Mouse (Mus musculus) embryonic facial prominence, embryonic 12.5 days (tissue): ENCODE data around the gene Srp14. TPM values are rescaled to one million over a fixed set of nuclear protein-coding genes. Genes with fewer than 3 reads are reported as not detected.

Experiments
- ATAC-seq: fragments of 200-750 bp; cut with Nextera tagmentation; 2 replicates; pipeline ENCODE4 v1.8.0; 2017; ENCODE audit not compliant: insufficient number of reproducible peaks, insufficient read depth, low FRiP score, low TSS enrichment
- H3K27ac ChIP-seq: fragments of 300-500 bp; sonication (generic); 2 replicates; pipeline ENCODE4 v1.5.1; 2016; ENCODE audit warnings: mild to moderate bottlenecking
- H3K27me3 ChIP-seq: fragments of 300-500 bp; sonication (generic); 2 replicates; pipeline ENCODE4 v1.6.1; 2016; ENCODE audit warnings: mild to moderate bottlenecking, moderate library complexity
- H3K36me3 ChIP-seq: fragments of 300-500 bp; sonication (generic); 2 replicates; pipeline ENCODE4 v1.6.1; 2016; ENCODE audit warnings: mild to moderate bottlenecking
- H3K4me1 ChIP-seq: fragments of 300-500 bp; sonication (generic); 2 replicates; pipeline ENCODE4 v1.6.1; 2016
- H3K4me2 ChIP-seq: fragments of 300-500 bp; sonication (generic); replicated peaks from 2 replicates; pipeline ENCODE4 v1.6.1; 2016; ENCODE audit warnings: mild to moderate bottlenecking, moderate library complexity
- H3K4me3 ChIP-seq: fragments of 300-500 bp; sonication (generic); 2 replicates; pipeline ENCODE4 v1.5.1; 2016; ENCODE audit warnings: mild to moderate bottlenecking
- H3K9ac ChIP-seq: fragments of 300-500 bp; sonication (generic); 2 replicates; pipeline ENCODE4 v1.6.1; 2016; ENCODE audit warnings: mild to moderate bottlenecking, moderate library complexity
- H3K9me3 ChIP-seq: fragments of 300-500 bp; sonication (generic); 2 replicates; pipeline ENCODE4 v1.6.1; 2016; ENCODE audit warnings: mild to moderate bottlenecking, moderate library complexity
- WGBS: fragments of 180-500 bp; shearing (Covaris S2); methylation state at CpG from one replicate; pipeline ENCODE4 v1.1.7; 2016; 5-methylcytosine and 5-hydroxymethylcytosine counted together
- polyA plus RNA-seq: library from polyadenylated mRNA; unstranded; fragments of >200 nt; fragmentation: Nextera tagmentation; extraction: Ambion mirVana; gene quantifications from 2 replicates; pipeline ENCODE4 v1.2.1, GENCODE M21; 2016

The Srp14 gene
- polyA plus RNA-seq, 1 experiment from 2014 or later = 239 TPM

DNA sequence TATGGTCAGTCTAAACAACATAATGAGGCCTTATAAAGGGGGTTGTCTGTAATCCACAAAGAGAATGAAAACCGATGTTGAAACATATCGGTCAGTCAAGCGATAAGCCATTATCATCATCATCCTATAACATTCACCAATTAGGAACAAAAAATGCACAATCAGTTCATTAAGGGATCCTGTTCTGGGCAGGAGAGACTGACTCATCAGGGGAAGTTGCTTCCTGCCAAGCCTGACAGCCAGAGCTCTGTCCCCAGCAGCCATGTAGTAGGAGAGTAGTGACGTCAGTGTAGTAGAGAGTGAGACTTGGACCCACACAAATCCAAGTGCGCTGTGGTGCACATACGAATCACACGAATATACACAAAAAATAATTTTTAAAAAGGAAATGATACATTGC is 27.6 kb upstream of the Srp14 start:
- no peak for ATAC-seq
- Histone ChIP-seq H3K9me3 (no peaks in the 10 kb centered on the region), H3K4me2 (no peak overlapping the region), H3K4me3 (no peak overlapping the region), H3K27me3 (no peaks in the 10 kb centered on the region), H3K36me3 (no peaks in the 10 kb centered on the region), H3K4me1 (peaks cover 19% of the 10 kb centered on the region), H3K27ac (no peak overlapping the region), H3K9ac (no peak overlapping the region)
- 87% methylated on average over 7 of the region's 7 CpGs for WGBS

DNA sequence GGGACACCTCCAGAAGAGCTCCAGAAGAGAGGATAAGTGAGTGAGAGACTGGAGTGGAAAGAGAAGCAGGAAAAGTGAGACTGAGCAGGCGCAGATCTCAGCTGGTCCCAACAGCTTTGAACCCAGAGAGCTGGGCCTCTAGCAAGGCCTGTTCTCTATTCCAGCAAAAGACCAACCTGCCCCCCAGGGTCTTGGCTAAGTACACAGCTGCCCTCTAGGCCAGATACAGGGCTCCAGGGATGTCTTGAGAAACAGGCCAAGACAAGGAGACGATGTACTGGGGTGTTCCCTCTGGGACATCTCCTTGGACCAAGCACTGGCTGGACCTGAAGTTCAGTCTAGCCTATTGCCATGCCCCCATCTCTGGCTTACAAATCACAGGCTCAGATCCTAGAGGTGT is 20.7 kb upstream of the Srp14 start:
- H3K4me3 ChIP-seq = no peak overlapping the region
- 76% methylated on average over 2 of the region's 2 CpGs for WGBS
- H3K9me3 ChIP-seq = no peaks in the 10 kb centered on the region
- H3K36me3 ChIP-seq = no peaks in the 10 kb centered on the region
- H3K9ac ChIP-seq = no peak overlapping the region
- no peak overlapping the region for H3K4me2 ChIP-seq
- peak overlapping the region; percentile 72 for H3K27ac ChIP-seq
- H3K4me1 ChIP-seq = peaks cover 30% of the 10 kb centered on the region
- no peaks in the 10 kb centered on the region for H3K27me3 ChIP-seq
- ATAC-seq = no peak

DNA sequence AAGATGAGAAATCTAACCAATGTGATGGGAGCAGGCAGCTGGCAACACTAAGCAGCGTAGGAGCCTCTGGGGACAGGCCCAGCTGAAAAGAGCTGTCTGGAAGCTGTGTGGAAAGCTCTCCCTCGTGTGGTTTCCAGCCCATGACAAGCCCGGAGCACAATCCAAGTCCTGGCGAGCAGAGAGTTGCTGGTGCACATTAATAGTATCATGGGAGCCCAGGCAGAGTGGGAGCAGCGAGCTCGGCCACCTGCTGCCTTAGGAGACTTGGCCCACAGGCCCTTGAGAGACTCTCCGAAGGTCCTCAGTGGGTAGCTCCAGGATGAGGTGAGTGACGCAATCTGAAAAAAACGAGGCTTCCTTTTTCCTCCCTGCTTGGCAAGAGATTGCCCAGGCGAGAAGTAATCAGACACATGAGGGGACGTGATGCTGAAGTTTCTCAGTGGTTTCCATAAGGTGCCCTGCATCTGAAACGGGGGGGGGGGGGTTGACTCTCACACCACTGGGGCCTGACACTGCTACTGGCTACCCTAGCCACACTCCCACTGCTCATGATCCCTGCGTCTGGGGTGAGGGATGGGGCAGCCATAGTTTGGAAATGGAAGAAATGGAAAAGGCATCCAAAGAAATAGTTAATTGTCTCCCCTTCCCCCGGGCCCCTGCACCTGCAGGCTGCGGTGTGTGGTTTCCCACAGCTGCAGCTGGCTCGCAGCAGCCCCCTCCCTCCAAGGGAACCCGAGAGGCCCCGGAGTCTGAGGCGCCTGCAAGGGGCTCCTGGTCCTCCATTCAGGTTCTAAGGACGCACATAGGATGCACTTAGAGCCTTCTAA is 19.8 kb upstream of the Srp14 start:
- no peaks in the 10 kb centered on the region for H3K9me3 ChIP-seq
- WGBS = 24% methylated on average over 20 of the region's 20 CpGs
- H3K4me2 ChIP-seq = no peak overlapping the region
- H3K27ac ChIP-seq = peak overlapping the region; percentile 72
- H3K27me3 ChIP-seq = no peaks in the 10 kb centered on the region
- H3K36me3 ChIP-seq = no peaks in the 10 kb centered on the region
- H3K4me3 ChIP-seq = no peak overlapping the region
- peak; percentile 76 for ATAC-seq
- H3K4me1 ChIP-seq = peaks cover 30% of the 10 kb centered on the region
- H3K9ac ChIP-seq = no peak overlapping the region

DNA sequence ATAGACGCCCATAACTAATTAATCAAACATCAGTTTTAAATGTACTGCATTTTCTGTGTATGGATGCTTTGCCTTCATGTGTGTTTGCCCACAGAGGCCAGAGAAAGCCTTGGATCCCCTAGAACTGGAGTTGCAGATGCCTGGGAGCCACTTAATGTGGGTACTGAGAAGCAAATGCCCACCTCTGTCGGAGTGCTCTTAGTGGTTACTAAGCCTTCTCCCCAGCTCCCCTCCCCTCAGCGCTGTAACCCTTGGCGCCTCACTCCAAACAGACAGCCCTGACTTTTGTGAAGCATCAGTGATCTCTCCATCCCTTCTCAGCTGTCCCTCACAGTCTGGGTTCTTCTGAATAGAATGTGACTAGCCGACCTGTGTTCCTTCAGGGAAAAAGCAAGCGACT is 19.0 kb upstream of the Srp14 start:
- WGBS = 81% methylated on average over 6 of the region's 6 CpGs
- Histone ChIP-seq H3K27me3 (no peaks in the 10 kb centered on the region), H3K4me1 (peaks cover 30% of the 10 kb centered on the region), H3K4me2 (no peak overlapping the region), H3K9ac (no peak overlapping the region), H3K27ac (peak overlapping the region; percentile 72), H3K4me3 (no peak overlapping the region), H3K36me3 (no peaks in the 10 kb centered on the region), H3K9me3 (no peaks in the 10 kb centered on the region)
- ATAC-seq = no peak

DNA sequence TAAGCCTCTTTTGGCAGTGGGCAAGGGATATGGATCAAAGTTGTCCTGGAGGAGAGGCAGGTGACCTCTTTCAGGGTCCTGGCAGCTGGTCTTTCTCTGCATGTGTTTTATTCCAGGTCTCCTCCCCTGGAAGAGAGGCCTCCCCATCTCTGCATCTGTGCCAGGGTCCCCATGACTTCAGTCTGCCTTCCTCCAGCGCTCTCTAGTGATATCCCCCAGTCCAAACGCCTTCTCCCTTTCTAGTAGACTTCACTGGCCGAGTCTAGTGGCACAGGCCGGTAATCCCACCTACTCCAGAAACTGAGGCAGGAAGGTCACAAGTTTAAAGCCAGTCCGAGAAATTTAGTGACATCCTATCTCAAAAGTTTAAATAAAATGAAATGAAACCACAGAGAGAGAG is 18.4 kb upstream of the Srp14 start:
- WGBS = 81% methylated on average over 5 of the region's 5 CpGs
- no peak for ATAC-seq
- Histone ChIP-seq H3K36me3 (no peaks in the 10 kb centered on the region), H3K4me3 (no peak overlapping the region), H3K27me3 (no peaks in the 10 kb centered on the region), H3K27ac (no peak overlapping the region), H3K9me3 (no peaks in the 10 kb centered on the region), H3K4me1 (peaks cover 30% of the 10 kb centered on the region), H3K9ac (peak overlapping the region; percentile 3; the same call in 1 of the 2 replicates), H3K4me2 (no peak overlapping the region)

DNA sequence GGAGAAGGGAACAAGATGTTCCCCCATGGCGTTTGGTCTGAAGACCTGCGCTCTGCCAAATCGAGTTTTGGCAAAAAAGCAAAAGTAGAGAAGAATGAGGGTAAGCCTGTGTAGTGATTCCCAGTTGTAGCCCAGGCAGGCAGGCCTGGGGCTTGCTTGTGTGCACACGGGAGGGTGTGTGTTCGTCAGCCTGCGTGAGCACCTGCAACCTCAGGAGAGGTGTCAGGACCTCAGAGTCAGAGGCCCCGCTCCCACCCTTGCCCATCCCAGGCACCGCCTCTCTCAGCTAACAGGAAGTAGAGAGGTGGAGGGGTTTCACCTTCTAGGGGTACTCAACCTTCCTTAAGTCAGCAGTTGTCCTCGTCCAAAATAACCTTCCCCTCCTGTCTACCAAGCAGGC is 15.5 kb upstream of the Srp14 start:
- ATAC-seq = no peak
- Histone ChIP-seq H3K4me1 (peaks cover 38% of the 10 kb centered on the region), H3K27ac (no peak overlapping the region), H3K9me3 (no peaks in the 10 kb centered on the region), H3K4me3 (no peak overlapping the region), H3K36me3 (no peaks in the 10 kb centered on the region), H3K4me2 (no peak overlapping the region), H3K9ac (no peak overlapping the region), H3K27me3 (no peaks in the 10 kb centered on the region)
- WGBS = 73% methylated on average over 9 of the region's 9 CpGs

DNA sequence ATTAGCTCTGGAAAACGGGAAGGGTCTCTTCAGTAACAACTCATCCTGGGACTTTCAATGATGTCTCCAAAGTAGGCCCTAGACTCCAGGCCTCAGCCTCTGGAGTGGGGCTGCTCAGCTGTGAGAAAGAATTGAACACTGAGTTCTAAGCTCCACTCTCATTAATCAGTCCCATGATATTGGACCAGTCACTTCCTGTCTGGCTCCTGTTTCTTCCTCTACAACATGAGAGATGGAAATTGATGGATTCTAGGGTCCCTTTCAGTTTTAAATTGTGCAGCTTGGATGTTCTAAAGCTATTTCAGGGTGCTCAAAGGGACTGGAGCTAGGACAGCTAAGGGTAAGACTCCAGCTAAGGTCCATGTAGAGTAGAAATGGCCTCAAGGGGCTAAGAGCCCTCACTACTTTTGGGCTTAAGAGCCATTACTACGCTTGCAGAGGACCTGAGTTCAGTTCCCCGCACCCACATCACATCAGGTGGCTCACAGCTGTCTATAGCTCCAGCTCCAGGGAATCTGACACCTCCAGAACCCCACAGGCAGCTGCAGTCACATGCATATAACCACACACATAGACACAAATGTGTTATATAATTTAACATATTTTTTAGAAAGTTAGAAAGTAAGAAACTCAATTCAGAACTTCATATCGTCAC is 12.4 kb upstream of the Srp14 start:
- Histone ChIP-seq H3K9me3 (no peaks in the 10 kb centered on the region), H3K4me2 (no peak overlapping the region), H3K9ac (no peak overlapping the region), H3K4me3 (no peak overlapping the region), H3K36me3 (no peaks in the 10 kb centered on the region), H3K27me3 (no peaks in the 10 kb centered on the region), H3K27ac (no peak overlapping the region), H3K4me1 (peaks cover 21% of the 10 kb centered on the region)
- 77% methylated on average over 4 of the region's 4 CpGs for WGBS
- ATAC-seq = no peak

DNA sequence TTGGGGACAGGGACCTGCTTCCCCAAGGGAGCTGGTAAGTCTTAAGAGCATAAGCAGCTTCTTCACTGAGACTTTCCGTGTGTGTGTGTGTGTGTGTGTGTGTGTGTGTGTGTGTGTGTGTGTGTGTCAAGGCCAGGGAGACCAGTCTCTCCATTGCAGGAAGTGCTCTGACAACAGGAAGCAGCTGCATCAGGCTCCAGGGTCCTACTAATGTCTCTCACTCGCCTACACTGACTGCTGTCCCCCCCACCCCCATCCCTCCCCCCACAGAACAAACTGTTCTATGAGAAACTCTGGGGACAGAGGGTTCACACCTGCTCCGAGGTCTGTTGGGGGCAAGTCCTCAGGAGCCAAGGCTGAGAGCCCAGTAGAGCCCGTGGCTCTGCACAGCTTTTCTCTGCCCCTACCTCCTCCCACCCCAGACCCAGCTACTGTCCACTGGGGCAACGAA is 11.8 kb upstream of the Srp14 start:
- Histone ChIP-seq H3K27me3 (no peaks in the 10 kb centered on the region), H3K4me2 (no peak overlapping the region), H3K9me3 (no peaks in the 10 kb centered on the region), H3K4me1 (peaks cover 21% of the 10 kb centered on the region), H3K9ac (no peak overlapping the region), H3K36me3 (no peaks in the 10 kb centered on the region), H3K4me3 (no peak overlapping the region), H3K27ac (peak overlapping the region; percentile 65; the same call in 1 of the 2 replicates)
- WGBS = 45% methylated on average over 5 of the region's 5 CpGs
- no peak for ATAC-seq

DNA sequence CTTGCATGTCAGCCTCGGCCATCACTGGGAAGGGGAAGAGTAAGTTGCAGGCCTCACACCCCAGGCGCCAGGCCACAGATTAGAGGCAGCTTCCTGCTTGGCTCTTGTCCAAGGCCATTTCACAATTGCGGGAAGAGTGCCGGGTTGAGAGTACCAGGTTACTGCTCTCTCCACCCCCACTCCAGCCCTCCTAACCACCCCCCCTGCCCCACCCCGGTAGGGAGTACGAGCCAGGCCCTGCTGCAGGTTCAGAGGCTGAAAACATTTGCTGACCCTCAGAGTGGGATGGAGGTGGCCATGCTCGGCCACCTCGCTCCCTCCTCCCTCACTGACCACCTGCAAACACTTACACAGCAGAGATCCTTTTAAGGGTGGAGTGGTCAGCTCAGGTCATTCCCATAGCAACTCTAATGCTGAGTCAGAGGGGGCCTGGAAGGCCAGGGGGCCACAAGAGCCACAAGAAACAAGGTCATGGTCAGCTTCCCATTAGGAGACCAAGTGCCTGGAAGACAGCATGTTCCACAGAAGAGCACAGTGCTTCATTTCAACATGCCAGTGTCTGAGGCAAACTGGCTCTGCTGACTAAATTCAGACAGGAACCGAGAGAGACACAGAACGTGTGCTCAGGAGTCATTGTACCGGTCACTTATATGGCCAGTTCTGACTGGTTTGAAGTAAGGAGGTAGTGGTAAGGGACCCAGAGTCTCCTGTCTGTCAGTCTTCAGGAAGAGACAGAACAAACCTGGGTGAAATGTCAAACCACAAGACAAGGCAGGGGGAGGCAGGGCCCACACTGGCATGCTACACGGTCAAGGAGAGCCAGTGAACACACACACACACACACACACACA is 11.0 kb upstream of the Srp14 start:
- WGBS = 29% methylated on average over 12 of the region's 12 CpGs
- Histone ChIP-seq H3K9me3 (no peaks in the 10 kb centered on the region), H3K27me3 (no peaks in the 10 kb centered on the region), H3K36me3 (no peaks in the 10 kb centered on the region), H3K27ac (peak overlapping the region; percentile 65; the same call in 1 of the 2 replicates), H3K4me3 (no peak overlapping the region), H3K9ac (no peak overlapping the region), H3K4me2 (no peak overlapping the region), H3K4me1 (peaks cover 21% of the 10 kb centered on the region)
- no peak for ATAC-seq

DNA sequence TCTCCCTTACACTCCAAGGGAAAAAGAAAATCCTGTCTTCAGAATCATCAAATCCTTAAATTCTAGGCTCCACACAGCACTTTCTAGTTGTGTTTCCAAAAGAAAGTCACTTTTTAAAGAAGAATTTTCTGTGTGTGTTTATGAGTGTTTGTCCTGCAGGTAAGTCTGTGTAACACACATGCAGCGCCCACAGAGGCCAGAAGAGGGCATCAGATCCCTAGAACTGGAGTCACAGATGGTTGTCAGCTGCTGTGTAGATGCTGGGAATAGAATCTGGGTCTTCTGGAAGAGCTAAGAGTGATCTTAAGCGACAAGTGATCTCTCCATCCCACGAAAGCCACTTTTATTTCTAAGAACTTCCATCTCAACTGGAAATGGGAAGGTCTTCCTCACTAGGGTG is 8.3 kb upstream of the Srp14 start:
- WGBS = 66% methylated on average over 3 of the region's 3 CpGs
- Histone ChIP-seq H3K36me3 (no peaks in the 10 kb centered on the region), H3K4me3 (no peak overlapping the region), H3K27me3 (no peaks in the 10 kb centered on the region), H3K27ac (no peak overlapping the region), H3K4me2 (no peak overlapping the region), H3K9ac (no peak overlapping the region), H3K4me1 (peaks cover 21% of the 10 kb centered on the region), H3K9me3 (no peaks in the 10 kb centered on the region)
- no peak for ATAC-seq

DNA sequence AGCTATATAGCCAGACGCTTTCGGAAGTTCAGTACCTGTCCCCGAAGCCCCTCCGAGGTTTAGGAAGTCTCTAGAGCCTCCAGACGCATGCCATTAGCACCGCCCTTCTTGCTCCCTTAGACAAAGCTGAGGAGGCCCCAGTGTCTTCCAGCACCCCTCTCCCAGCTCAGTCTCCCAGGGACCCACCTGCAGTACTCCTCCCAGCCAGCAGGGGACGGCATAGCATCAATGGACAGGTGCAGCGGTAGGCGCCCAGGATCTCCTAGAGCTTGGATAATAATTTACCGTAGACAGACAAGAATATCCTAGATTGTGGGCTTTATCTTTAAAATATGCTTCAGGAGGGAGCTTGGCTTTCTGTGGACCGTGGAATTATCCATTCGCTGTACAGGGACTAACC is 7.4 kb upstream of the Srp14 start:
- Histone ChIP-seq H3K27me3 (no peaks in the 10 kb centered on the region), H3K27ac (no peak overlapping the region), H3K9me3 (no peaks in the 10 kb centered on the region), H3K36me3 (no peaks in the 10 kb centered on the region), H3K4me2 (no peak overlapping the region), H3K4me1 (peaks cover 20% of the 10 kb centered on the region), H3K4me3 (no peak overlapping the region), H3K9ac (no peak overlapping the region)
- ATAC-seq = no peak
- WGBS = 17% methylated on average over 12 of the region's 12 CpGs
